Mouse (Mus musculus) left cerebral cortex, adult 2 months (tissue): Measurements from ENCODE around the gene Pnldc1. TPM values are rescaled to one million over a fixed set of nuclear protein-coding genes. Genes with fewer than 3 reads are reported as not detected.

Source experiments
- DNase-seq, 2 experiments: peaks; one replicate each; pipeline ENCODE4 v3.0.0; 2021 to 2022; ENCODE audit warnings: low spot score in 2 of 2, mixed read lengths in 1 of 2; ENCODE audit errors: extremely low spot score in 1 of 2
- H3K27ac ChIP-seq: fragments of 200-600 bp; 2 replicates; pipeline ENCODE4 v1.8.1; 2022
- H3K4me3 ChIP-seq: fragments of 200-600 bp; 2 replicates; pipeline ENCODE4 v1.8.1; 2022
- CTCF ChIP-seq: fragments of 200-600 bp; IDR thresholded peaks from 2 replicates; pipeline ENCODE4 v1.8.1; 2022; ENCODE audit warnings: antibody characterized with exemption, mild to moderate bottlenecking, moderate library complexity
- intact Hi-C: fragments of 180-260 bp; cut with DNase I; formaldehyde crosslinking; loops from one replicate; pipeline ENCODE4 v1.15.1; 2025
- total RNA-seq, 2 experiments: library from RNA; stranded (reverse); gene quantifications; 2 replicates each; pipeline ENCODE4 v1.2.3; 2021

The Pnldc1 gene
- total RNA-seq, 2 experiments from 2014 or later = 2.8 to 4.0 TPM

GRCm38 (mm10) chr17:12872275-12873028 is 37.6 kb downstream of the Pnldc1 start:
- DNase-seq = no peak
- no peak overlapping the region for H3K4me3 ChIP-seq
- no peak for TF ChIP-seq CTCF
- H3K27ac ChIP-seq = no peak overlapping the region
- intact Hi-C loops = no loop called here

- TF ChIP-seq CTCF = peak; percentile 12
- no peak for DNase-seq
- Histone ChIP-seq H3K27ac (no peak overlapping the region), H3K4me3 (no peak overlapping the region)
- intact Hi-C loops = loop anchor here (5.0 kb wide), 1 partner anchor 71 kb away; no protein-coding TSS in a partner anchor
Measured at GRCm38 (mm10) chr17:12868640-12869039, 41.4 kb downstream of the Pnldc1 start.

DNA sequence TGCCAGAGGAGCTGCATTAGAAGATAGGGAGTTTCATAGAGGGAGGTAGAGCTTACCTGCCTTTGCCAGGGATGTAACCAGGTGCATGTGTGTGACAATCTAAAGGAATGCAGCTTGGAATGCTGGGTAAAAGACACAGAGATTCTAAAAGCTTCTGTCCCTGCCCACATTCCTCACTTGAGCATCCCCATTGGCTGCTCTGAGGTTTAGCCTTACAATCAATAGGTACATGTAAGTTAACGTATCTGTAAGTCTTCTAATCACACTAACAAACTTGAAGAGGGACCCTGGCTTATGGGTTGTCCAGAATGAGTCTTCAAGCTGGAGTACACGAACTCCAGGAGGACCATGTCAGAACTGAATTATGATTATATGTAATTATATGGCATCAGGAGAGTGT is 42.0 kb downstream of the Pnldc1 start, which contains the start of gene Mas1:
TSS of gene Mas1 (minus strand) at position 101 of the 400 bp plus-strand sequence.
- no peak for DNase-seq
- no peak for TF ChIP-seq CTCF
- intact Hi-C loops = loop anchor here (5.0 kb wide), 1 partner anchor 71 kb away; no protein-coding TSS in a partner anchor
- Histone ChIP-seq H3K4me3 (no peak within 1 kb of the TSS), H3K27ac (peak within 1 kb of the TSS; percentile 66; the same call in 1 of the 2 replicates)

DNA sequence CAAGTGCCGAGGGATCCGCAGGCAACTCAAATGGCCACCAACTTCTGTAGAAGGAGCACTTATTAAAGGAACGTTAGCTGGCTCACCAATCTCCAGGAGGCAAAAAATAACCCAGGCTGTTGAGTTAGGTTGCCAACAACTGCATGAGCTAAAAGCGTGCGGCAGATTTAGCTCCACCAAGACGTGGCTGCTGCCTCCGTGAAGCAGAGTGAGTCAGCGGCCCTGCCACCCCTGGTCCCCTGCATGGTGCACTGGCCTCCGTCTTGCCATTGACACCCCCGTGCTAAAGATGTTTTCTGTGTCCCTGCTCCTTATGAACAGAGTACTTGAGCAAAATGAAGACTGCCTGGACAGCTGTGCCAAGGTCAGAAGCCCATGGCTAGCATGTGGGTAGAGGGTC is 43.2 kb downstream of the Pnldc1 start:
- peak; percentile 63 to 65 for DNase-seq
- Histone ChIP-seq H3K4me3 (no peak overlapping the region), H3K27ac (peak overlapping the region; percentile 66)
- intact Hi-C loops = loop anchor here (5.0 kb wide), 1 partner anchor 70 kb away; no protein-coding TSS in a partner anchor
- TF ChIP-seq CTCF = no peak

DNA sequence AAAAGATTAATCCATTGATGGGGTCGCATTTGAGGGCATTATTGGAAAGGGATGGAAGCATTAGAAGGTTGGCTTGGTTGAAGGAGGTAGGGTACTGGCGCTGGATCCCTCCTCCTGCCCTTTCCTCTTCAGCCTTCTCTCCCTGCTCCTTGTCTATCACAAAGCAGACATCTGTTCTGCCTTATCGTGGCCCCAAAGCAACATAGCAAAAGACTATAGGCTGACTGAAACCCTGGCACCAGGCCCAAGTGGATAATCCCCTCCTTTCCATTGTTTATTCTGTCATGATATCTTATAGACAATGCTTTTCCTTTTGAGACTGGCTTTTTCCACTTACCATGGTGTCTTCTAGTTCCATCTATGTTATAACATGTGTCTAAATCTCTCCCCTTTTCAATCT is 44.6 kb downstream of the Pnldc1 start:
- TF ChIP-seq CTCF = no peak
- no peak for DNase-seq
- Histone ChIP-seq H3K4me3 (no peak overlapping the region), H3K27ac (no peak overlapping the region)
- intact Hi-C loops = loop anchor here (5.0 kb wide), 1 partner anchor 68 kb away; no protein-coding TSS in a partner anchor

GRCm38 (mm10) chr17:12864111-12864510 is 45.9 kb downstream of the Pnldc1 start:
- intact Hi-C loops = no loop called here
- no peak for DNase-seq
- no peak for TF ChIP-seq CTCF
- Histone ChIP-seq H3K27ac (no peak overlapping the region), H3K4me3 (no peak overlapping the region)

DNA sequence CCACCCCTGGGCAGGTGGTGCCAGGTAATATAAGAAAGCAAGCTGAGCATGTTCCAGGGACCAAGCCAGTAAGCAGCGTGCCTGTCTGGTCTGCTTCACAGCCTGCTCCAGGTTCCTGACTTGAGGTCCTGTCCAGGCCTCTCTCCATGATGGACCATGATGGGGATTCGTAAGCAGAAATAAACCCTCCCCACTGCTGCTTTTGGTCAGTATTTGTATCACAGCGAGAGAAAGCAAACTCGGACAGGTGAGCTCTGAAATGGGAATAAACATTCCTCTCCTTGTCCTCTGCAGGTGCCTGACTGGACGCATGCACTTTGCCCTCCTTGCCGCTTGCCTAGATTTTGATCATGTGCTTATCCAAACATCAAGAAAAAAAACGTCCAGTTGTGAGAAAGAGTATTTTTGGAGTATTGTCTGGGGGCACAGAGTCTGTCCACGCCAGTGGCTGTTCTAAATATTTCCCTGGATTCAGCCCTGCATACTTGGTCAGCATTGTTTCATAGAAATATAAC is 51.0 kb downstream of the Pnldc1 start:
- intact Hi-C loops = no loop called here
- DNase-seq = no peak
- Histone ChIP-seq H3K4me3 (no peak overlapping the region), H3K27ac (no peak overlapping the region)
- no peak for TF ChIP-seq CTCF

- Histone ChIP-seq H3K27ac (no peak overlapping the region), H3K4me3 (no peak overlapping the region)
- intact Hi-C loops = no loop called here
- DNase-seq = no peak
- peak; percentile 65 for TF ChIP-seq CTCF
Measured at GRCm38 (mm10) chr17:12858072-12858471, 52.0 kb downstream of the Pnldc1 start.

DNA sequence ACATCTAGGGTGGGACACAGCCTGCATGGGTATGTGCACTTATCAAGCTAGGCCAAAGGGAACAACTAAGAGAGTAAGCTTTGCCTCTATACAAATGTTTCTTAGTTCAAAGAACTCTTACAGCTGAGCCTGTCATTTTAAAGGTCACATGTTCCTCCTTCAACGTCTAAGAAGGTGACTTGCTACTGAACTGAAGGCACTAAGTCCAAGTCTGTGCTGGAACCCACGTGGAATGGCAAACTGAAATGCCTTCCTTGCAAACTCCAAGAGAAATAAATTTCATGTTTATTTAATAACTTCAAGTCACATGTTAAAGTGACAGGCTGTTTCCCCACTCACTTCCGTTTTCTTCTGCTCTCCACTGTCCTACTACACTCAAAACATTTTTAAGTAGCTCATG is 52.6 kb downstream of the Pnldc1 start:
- no peak overlapping the region for H3K27ac ChIP-seq
- H3K4me3 ChIP-seq = no peak overlapping the region
- intact Hi-C loops = no loop called here
- DNase-seq = no peak
- TF ChIP-seq CTCF = no peak

DNA sequence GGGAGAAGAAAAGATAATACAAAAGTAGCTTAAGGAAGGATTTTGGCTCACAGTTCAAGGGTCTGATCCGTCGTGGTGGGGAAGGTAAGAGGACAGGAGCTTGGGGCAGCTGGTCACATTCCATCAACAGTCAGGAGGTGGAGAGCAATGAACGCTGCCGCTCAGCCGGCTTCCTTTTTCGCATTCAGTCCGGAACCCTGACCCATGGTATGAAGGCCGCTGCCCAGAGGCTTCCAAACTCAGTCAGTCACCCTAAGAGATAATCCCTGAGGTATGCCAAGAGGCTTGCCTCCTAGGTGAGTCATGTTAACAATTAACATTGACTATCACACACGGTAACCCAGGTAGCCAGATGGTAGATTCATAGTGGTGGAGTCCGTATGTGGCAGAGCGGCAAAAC is 55.6 kb downstream of the Pnldc1 start:
- Histone ChIP-seq H3K4me3 (no peak overlapping the region), H3K27ac (peak overlapping the region; percentile 10; the same call in 1 of the 2 replicates)
- TF ChIP-seq CTCF = no peak
- intact Hi-C loops = no loop called here
- no peak for DNase-seq

DNA sequence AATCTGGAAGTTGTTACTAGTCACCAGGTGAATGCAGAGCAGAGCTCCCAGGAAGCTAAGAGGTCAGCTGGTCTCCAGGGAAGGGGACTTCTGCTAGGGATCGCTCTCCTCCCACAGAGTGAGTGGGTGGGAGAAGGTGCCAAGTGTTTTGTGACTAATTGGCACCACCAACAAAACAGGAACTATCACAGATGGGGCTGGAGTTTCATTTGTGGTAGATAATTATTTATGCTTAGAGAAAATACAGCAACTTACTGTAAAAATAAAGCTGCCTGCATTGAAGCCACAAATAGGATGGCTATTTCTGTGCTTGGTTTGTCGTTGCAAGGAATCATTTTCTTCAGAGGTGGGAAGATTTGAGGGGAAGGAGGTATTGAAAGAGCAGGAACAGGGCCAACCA is 56.2 kb downstream of the Pnldc1 start:
- no peak overlapping the region for H3K4me3 ChIP-seq
- H3K27ac ChIP-seq = peak overlapping the region; percentile 19; the same call in 1 of the 2 replicates
- no peak for DNase-seq
- intact Hi-C loops = no loop called here
- TF ChIP-seq CTCF = no peak

GRCm38 (mm10) chr17:12851689-12852088 is 58.3 kb downstream of the Pnldc1 start:
- H3K27ac ChIP-seq = peak overlapping the region; percentile 79
- no peak for TF ChIP-seq CTCF
- intact Hi-C loops = no loop called here
- H3K4me3 ChIP-seq = peak overlapping the region; percentile 41
- DNase-seq = peak in 1 of 2 experiments; percentile 45
